11 mouse cellular contexts compared by ENCODE assay signal in the genomic region with DNA sequence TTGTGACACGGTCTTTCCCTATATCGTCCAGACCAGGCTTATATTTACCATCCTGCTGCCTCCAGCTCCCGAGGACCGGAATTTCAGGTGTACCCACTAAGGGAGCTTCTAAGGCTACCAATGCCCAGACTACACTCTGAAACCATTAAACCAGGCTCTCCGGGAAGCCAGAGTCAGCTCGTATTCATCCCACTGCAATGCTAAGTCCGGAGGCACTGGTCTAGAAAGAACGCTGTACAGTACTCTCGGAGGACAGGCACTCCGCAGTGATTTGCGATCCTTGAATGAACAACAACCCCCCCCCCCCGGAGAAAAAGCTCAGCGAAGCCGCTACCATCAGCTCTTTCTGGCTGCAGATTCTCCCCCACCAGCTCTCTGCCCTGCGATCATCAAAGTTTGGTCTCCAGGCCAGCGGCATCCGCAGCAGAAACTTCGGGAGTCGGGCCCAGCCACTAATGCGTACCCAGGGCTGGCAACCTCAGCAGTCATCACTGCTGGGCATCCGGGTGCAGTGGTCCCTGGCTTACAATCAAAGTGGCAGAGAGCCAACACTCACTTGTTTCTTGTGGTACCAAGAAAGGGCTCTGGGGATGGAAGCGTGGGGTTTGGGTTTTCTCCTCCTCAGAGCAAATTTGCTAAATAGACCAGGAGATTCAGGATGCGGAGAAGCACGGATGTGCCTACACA. TPM values are rescaled to one million over a fixed set of nuclear protein-coding genes. Genes with fewer than 3 reads are reported as not detected.
DNase-seq lines count a peak whose midpoint lies in the region; ATAC-seq and TF ChIP-seq lines count a peak whose summit lies in the region.
"Had no signal": no experiment of that assay in that cellular context is flagged by ENCODE, and none has a peak within 500 bp of the region (broad histone marks: within the 10 kb centered on the region; RNA-seq: fewer than 3 reads in every experiment).

No protein-coding gene starts in this region.

- no peaks in the 10 kb centered on the region for H3K9me3 ChIP-seq in lung, embryonic 14.5 days (ENCODE audit: low read depth, low read length)
- no peaks in the 10 kb centered on the region for H3K9me3 ChIP-seq in lung, postnatal 0 days (ENCODE audit: low read length)
- H3K9me3 ChIP-seq in forebrain, embryonic 16.5 days (ENCODE audit: control insufficient read depth, low read length), result no peaks in the 10 kb centered on the region
- H3K9me3 ChIP-seq: G1E had no signal

- peak; percentile 89 for DNase-seq in heart, adult 11 months
- DNase-seq in heart, adult 2 months, result no peak
- DNase-seq in lung, embryonic 14.5 days, result no peak
- DNase-seq in lung, postnatal 0 days (ENCODE audit: low spot score), result no peak
- DNase-seq in Muller cell, postnatal 12 days (ENCODE audit: inconsistent ontology term), result peak; percentile 52
- DNase-seq in retina, embryonic 14.5 days (ENCODE audit: low spot score), result no peak

- intact Hi-C loops in heart, adult 2 months (cut with DNase I), result loop anchor here (1.0 to 5.0 kb wide), 3 partner anchors 351 to 484 kb away; a partner anchor contains a TSS

- no peaks in the 10 kb centered on the region for H3K36me3 ChIP-seq in heart, adult 2 months (ENCODE audit: control insufficient read depth, insufficient read depth, low read length)
- H3K36me3 ChIP-seq in lung, embryonic 14.5 days (ENCODE audit: insufficient read depth), result no peaks in the 10 kb centered on the region
- H3K36me3 ChIP-seq in lung, postnatal 0 days (ENCODE audit: insufficient read depth, low read length), result no peaks in the 10 kb centered on the region
- no peaks in the 10 kb centered on the region for H3K36me3 ChIP-seq in forebrain, embryonic 16.5 days (ENCODE audit: control insufficient read depth, insufficient read depth)
- H3K36me3 ChIP-seq: G1E had no signal

- no peak overlapping the region for H3K27ac ChIP-seq in heart, adult 2 months
- no peak overlapping the region for H3K27ac ChIP-seq in lung, embryonic 14.5 days (ENCODE audit: low read depth)
- no peak overlapping the region for H3K27ac ChIP-seq in lung, postnatal 0 days (ENCODE audit: low read length)
- H3K27ac ChIP-seq in forebrain, embryonic 16.5 days (ENCODE audit: low read length), result no peak overlapping the region

- no peaks in the 10 kb centered on the region for H3K27me3 ChIP-seq in heart, adult 2 months (ENCODE audit: control insufficient read depth, insufficient read depth, low read length)
- no peaks in the 10 kb centered on the region for H3K27me3 ChIP-seq in lung, embryonic 14.5 days (ENCODE audit: insufficient read depth, low read length)
- H3K27me3 ChIP-seq in lung, postnatal 0 days (replicated peaks; ENCODE audit: insufficient read depth, low read length), result no peaks in the 10 kb centered on the region
- H3K27me3 ChIP-seq in forebrain, embryonic 16.5 days (replicated peaks; ENCODE audit: control insufficient read depth, insufficient read depth, low read length), result no peaks in the 10 kb centered on the region

- TF ChIP-seq CTCF in heart, adult 2 months (IDR thresholded peaks at IDR 0.05), result no peak
- no peak for TF ChIP-seq CTCF in lung, embryonic 14.5 days (IDR thresholded peaks at IDR 0.05; ENCODE audit: low read depth)
- no peak for TF ChIP-seq CTCF in lung, postnatal 0 days (IDR thresholded peaks at IDR 0.05)

- TF ChIP-seq EP300 in heart, adult 2 months (IDR thresholded peaks at IDR 0.05; ENCODE audit: insufficient read depth, low read depth, low read length), result no peak
- TF ChIP-seq EP300 in lung, postnatal 0 days (IDR thresholded peaks at IDR 0.05), result no peak

- no peaks in the 10 kb centered on the region for H3K4me1 ChIP-seq in heart, adult 2 months (ENCODE audit: control insufficient read depth, insufficient read depth, low read length)
- no peaks in the 10 kb centered on the region for H3K4me1 ChIP-seq in lung, embryonic 14.5 days (ENCODE audit: insufficient read depth)
- no peaks in the 10 kb centered on the region for H3K4me1 ChIP-seq in lung, postnatal 0 days (ENCODE audit: insufficient read depth, low read depth, low read length)
- H3K4me1 ChIP-seq in forebrain, embryonic 16.5 days (replicated peaks; ENCODE audit: control insufficient read depth, insufficient read depth, low read length), result peaks cover 2% of the 10 kb centered on the region; the same call in 1 of the 2 replicates

- H3K4me2 ChIP-seq in lung, embryonic 14.5 days, result no peak overlapping the region
- H3K4me2 ChIP-seq in lung, postnatal 0 days (replicated peaks; ENCODE audit: low read depth, low read length), result no peak overlapping the region
- peak overlapping the region; percentile 11 for H3K4me2 ChIP-seq in forebrain, embryonic 16.5 days (ENCODE audit: low read length)
- H3K4me2 ChIP-seq: heart, embryonic 11.5 days had no signal

- no peak overlapping the region for H3K4me3 ChIP-seq in heart, adult 2 months
- no peak overlapping the region for H3K4me3 ChIP-seq in lung, embryonic 14.5 days (ENCODE audit: low read depth, low read length)
- no peak overlapping the region for H3K4me3 ChIP-seq in lung, postnatal 0 days (ENCODE audit: low read depth, low read length)
- H3K4me3 ChIP-seq in forebrain, embryonic 16.5 days (replicated peaks; ENCODE audit: low read length), result no peak overlapping the region

- no peak overlapping the region for H3K9ac ChIP-seq in heart, adult 2 months (ENCODE audit: low read depth, low read length)
- H3K9ac ChIP-seq in lung, embryonic 14.5 days, result no peak overlapping the region
- no peak overlapping the region for H3K9ac ChIP-seq in lung, postnatal 0 days (replicated peaks; ENCODE audit: low read depth)
- H3K9ac ChIP-seq in forebrain, embryonic 16.5 days (replicated peaks; ENCODE audit: low read depth, low read length), result no peak overlapping the region

- TF ChIP-seq POLR2A in heart, adult 2 months (IDR thresholded peaks at IDR 0.05; ENCODE audit: insufficient read depth, low read depth, low read length), result no peak

- 84% methylated on average over 24 of the region's 24 CpGs for WGBS in heart, adult 2 months
- 72% methylated on average over 24 of the region's 24 CpGs for WGBS in lung, embryonic 14.5 days
- WGBS in lung, postnatal 0 days, result 64% methylated on average over 24 of the region's 24 CpGs
- 55% methylated on average over 24 of the region's 24 CpGs for WGBS in forebrain, embryonic 16.5 days

- no peaks in the 10 kb centered on the region for H3K79me2 ChIP-seq in heart, adult 2 months (replicated peaks; ENCODE audit: control insufficient read depth, insufficient read depth, low read length)

- peak; percentile 21; the same call in 1 of the 2 replicates for ATAC-seq in lung, embryonic 14.5 days (ENCODE audit: insufficient read depth)
- ATAC-seq in lung, postnatal 0 days, result no peak
- peak; percentile 72 for ATAC-seq in forebrain, embryonic 16.5 days

RNA-seq across cellular contexts. Expression of a gene that starts 7.6 kb away (rescaled TPM):
- not detected for total RNA-seq in heart, adult 2 months (2021)
- 0.10 TPM in 1 of 2 replicates, not detected in the other for polyA plus RNA-seq in heart, adult 2 months (2012; rRNA removed)
- 2.8 and 3.6 TPM in 2 replicates for polyA plus RNA-seq in lung, embryonic 14.5 days (2014; fragmentation: Nextera tagmentation; extraction: Ambion mirVana)
- polyA plus RNA-seq in lung, postnatal 0 days (2015; fragmentation: Nextera tagmentation; extraction: Ambion mirVana), result 6.4 and 6.6 TPM in 2 replicates
- 0.11 TPM in 1 of 2 replicates, not detected in the other for polyA plus RNA-seq in forebrain, embryonic 16.5 days (2015; fragmentation: Nextera tagmentation; extraction: Ambion mirVana)
- total RNA-seq: layer of hippocampus, adult 8-10 months had no signal
- polyA plus RNA-seq: G1E; midbrain, embryonic 16.5 days had no signal

Comparison
In these comparisons a context has a peak if more than half of its experiments do, and no peak if none do; other contexts are left out.
1. DNase-seq: peak in heart, adult 11 months (single experiment) and Muller cell, postnatal 12 days (single experiment); none in heart, adult 2 months (0 of 2), lung, embryonic 14.5 days (single experiment), lung, postnatal 0 days (single experiment) and retina, embryonic 14.5 days (single experiment).